Mouse (Mus musculus): ENCODE data around the gene Aqp2. TPM values are rescaled to one million over a fixed set of nuclear protein-coding genes. Genes with fewer than 3 reads are reported as not detected.

The Aqp2 gene
- total and polyA plus RNA-seq, 3 experiments, result 0.11 TPM; not detected in 2

DNA sequence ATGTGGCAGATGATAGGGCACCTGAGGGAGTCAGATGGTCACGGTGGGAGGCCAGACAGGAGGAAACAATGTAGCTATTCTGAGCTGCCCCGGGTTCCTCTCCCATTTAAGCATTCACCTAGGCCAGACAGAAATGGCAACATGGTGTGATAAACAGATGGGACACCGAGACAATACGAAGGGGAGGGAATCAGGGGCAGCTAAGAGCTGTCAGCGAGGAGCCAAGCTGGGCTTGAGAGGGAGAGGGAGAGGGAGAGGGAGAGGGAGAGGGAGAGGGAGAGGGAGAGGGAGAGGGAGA, 22.9 kb downstream of the Aqp2 start:
- DNase-seq (ENCODE audit: low spot score), result no peak
- TF ChIP-seq GATA1 (IDR thresholded peaks at IDR 0.05; ENCODE audit: borderline replicate concordance, low read length) (no peak), TAL1 (conservative IDR thresholded peaks at IDR 0.05; ENCODE audit: low read depth, low read length) (no peak), GATA2 (IDR thresholded peaks at IDR 0.05; ENCODE audit: borderline replicate concordance, low read depth, low read length) (no peak), POLR2AphosphoS5 (IDR thresholded peaks at IDR 0.05; ENCODE audit: insufficient replicate concordance, low read depth, low read length) (no peak), CTCF (IDR thresholded peaks at IDR 0.05; ENCODE audit: low read depth, low read length) (no peak)
- ATAC-seq (ENCODE audit: extremely low read depth, insufficient number of reproducible peaks, low FRiP score, poor library complexity, severe bottlenecking), result no peak
- no peaks in the 10 kb centered on the region for H3K9me3 ChIP-seq (replicated peaks)
- no peak overlapping the region for H3K4me3 ChIP-seq (ENCODE audit: low read depth, low read length)
- H3K27me3 ChIP-seq (ENCODE audit: insufficient read depth, low read length), result peaks cover 76% of the 10 kb centered on the region
- peaks cover 26% of the 10 kb centered on the region for H3K4me1 ChIP-seq (ENCODE audit: insufficient read depth, low read depth, low read length)
- H3K36me3 ChIP-seq (replicated peaks), result no peaks in the 10 kb centered on the region

DNA sequence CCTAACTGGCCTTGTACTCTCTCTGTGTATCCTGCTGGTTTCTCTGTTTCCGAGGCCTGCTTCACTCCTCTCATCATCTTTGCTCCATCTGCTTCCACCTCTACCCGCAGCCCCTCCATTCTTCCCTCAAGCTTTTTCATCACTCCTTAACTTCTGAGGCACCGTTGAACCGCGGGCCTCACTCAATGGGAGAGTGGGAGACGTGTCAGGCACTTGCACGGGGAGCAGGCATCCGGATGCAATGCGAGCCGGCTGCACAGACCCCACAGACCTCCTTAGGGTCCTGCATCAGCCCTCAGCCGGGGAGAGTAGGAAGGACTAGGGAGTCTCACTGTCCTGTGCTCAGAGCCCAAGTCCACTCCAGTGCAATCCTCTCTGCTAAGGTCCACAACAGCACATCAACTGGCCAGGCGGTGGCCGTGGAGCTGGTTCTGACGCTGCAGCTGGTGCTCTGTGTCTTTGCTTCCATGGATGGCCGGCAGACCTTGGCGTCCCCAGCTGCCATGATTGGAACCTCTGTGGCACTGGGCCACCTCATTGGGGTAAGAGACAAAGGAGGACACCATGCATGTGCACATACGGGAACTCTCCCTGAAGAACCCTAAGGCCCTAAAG, 23.5 kb downstream of the Aqp2 start:
- TF ChIP-seq POLR2AphosphoS5 (IDR thresholded peaks at IDR 0.05; ENCODE audit: insufficient replicate concordance, low read depth, low read length), result no peak
- no peak for TF ChIP-seq GATA2 (IDR thresholded peaks at IDR 0.05; ENCODE audit: borderline replicate concordance, low read depth, low read length)
- TF ChIP-seq GATA1 (IDR thresholded peaks at IDR 0.05; ENCODE audit: borderline replicate concordance, low read length), result no peak
- TF ChIP-seq CTCF (IDR thresholded peaks at IDR 0.05; ENCODE audit: low read depth, low read length), result no peak
- TF ChIP-seq TAL1 (conservative IDR thresholded peaks at IDR 0.05; ENCODE audit: low read depth, low read length), result no peak
- Histone ChIP-seq H3K36me3 (replicated peaks) (no peaks in the 10 kb centered on the region), H3K4me1 (ENCODE audit: insufficient read depth, low read depth, low read length) (peaks cover 32% of the 10 kb centered on the region), H3K9me3 (replicated peaks) (no peaks in the 10 kb centered on the region), H3K4me3 (ENCODE audit: low read depth, low read length) (no peak overlapping the region), H3K27me3 (ENCODE audit: insufficient read depth, low read length) (peaks cover 76% of the 10 kb centered on the region)
- no peak for DNase-seq (ENCODE audit: low spot score)
- no peak for ATAC-seq (ENCODE audit: extremely low read depth, insufficient number of reproducible peaks, low FRiP score, poor library complexity, severe bottlenecking)

DNA sequence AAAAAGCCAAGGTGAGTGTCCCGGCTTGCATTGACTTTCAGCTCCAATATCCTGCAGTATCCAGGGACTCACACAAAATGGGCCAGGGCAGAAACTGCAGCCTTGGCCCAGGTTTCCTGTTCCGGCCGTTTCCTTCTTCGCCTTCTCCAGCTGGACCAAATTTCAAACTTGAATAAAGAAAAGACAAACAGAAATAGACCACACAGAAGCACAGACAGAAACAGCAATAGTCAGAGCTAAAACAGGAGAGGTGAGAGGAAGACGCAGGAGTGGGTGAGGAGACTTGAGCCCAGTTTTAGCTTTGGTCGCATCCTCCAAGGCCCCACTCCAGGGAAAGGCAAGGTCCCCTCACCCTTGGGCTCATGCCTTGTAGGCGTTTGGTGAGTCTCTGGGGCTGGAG, 24.4 kb downstream of the Aqp2 start:
- TF ChIP-seq POLR2AphosphoS5 (IDR thresholded peaks at IDR 0.05; ENCODE audit: insufficient replicate concordance, low read depth, low read length) (no peak), TAL1 (conservative IDR thresholded peaks at IDR 0.05; ENCODE audit: low read depth, low read length) (no peak), GATA2 (IDR thresholded peaks at IDR 0.05; ENCODE audit: borderline replicate concordance, low read depth, low read length) (no peak), CTCF (IDR thresholded peaks at IDR 0.05; ENCODE audit: low read depth, low read length) (no peak), GATA1 (IDR thresholded peaks at IDR 0.05; ENCODE audit: borderline replicate concordance, low read length) (no peak)
- Histone ChIP-seq H3K36me3 (replicated peaks) (no peaks in the 10 kb centered on the region), H3K9me3 (replicated peaks) (no peaks in the 10 kb centered on the region), H3K4me3 (ENCODE audit: low read depth, low read length) (no peak overlapping the region), H3K4me1 (ENCODE audit: insufficient read depth, low read depth, low read length) (peaks cover 38% of the 10 kb centered on the region), H3K27me3 (ENCODE audit: insufficient read depth, low read length) (peaks cover 75% of the 10 kb centered on the region)
- DNase-seq (ENCODE audit: low spot score), result no peak
- no peak for ATAC-seq (ENCODE audit: extremely low read depth, insufficient number of reproducible peaks, low FRiP score, poor library complexity, severe bottlenecking)

- no peak for DNase-seq (ENCODE audit: low spot score)
- H3K4me3 ChIP-seq (ENCODE audit: low read depth, low read length), result no peak overlapping the region
- ATAC-seq (ENCODE audit: extremely low read depth, insufficient number of reproducible peaks, low FRiP score, poor library complexity, severe bottlenecking), result no peak
- peaks cover 68% of the 10 kb centered on the region for H3K27me3 ChIP-seq (ENCODE audit: insufficient read depth, low read length)
- TF ChIP-seq GATA2 (IDR thresholded peaks at IDR 0.05; ENCODE audit: borderline replicate concordance, low read depth, low read length) (no peak), CTCF (IDR thresholded peaks at IDR 0.05; ENCODE audit: low read depth, low read length) (no peak), POLR2AphosphoS5 (IDR thresholded peaks at IDR 0.05; ENCODE audit: insufficient replicate concordance, low read depth, low read length) (no peak), TAL1 (conservative IDR thresholded peaks at IDR 0.05; ENCODE audit: low read depth, low read length) (no peak), GATA1 (IDR thresholded peaks at IDR 0.05; ENCODE audit: borderline replicate concordance, low read length) (no peak)
- H3K36me3 ChIP-seq (replicated peaks), result no peaks in the 10 kb centered on the region
- H3K4me1 ChIP-seq (ENCODE audit: insufficient read depth, low read depth, low read length), result peaks cover 37% of the 10 kb centered on the region
- H3K9me3 ChIP-seq (replicated peaks), result no peaks in the 10 kb centered on the region
These were observed 26.7 kb downstream of the Aqp2 start for GRCm38 (mm10) chr15:99605595-99605994.

DNA sequence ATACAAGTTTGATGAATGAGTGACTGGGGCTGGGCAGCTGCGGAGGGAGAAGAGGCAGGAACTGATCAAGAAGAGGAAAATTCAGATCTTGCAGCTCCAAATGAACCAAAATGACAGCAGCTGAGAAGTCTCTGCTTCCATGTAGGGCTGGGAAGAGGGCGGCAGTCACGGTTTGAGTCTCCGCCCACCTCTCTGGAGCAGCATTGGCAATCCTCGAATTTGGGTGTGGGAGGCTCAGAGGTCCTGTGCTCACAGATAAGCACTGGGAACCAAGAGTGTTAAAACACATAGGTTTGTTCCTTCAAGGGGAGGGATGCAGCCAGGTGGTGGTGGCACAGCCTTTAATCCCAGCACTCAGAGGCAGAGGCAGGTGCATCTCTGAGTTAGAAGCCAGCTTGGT, 27.7 kb downstream of the Aqp2 start:
- no peak for DNase-seq (ENCODE audit: low spot score)
- peaks cover 40% of the 10 kb centered on the region for H3K4me1 ChIP-seq (ENCODE audit: insufficient read depth, low read depth, low read length)
- H3K36me3 ChIP-seq (replicated peaks), result no peaks in the 10 kb centered on the region
- no peak overlapping the region; the same call in 1 of the 2 replicates for H3K4me3 ChIP-seq (ENCODE audit: low read depth, low read length)
- H3K27me3 ChIP-seq (ENCODE audit: insufficient read depth, low read length), result peaks cover 68% of the 10 kb centered on the region
- TF ChIP-seq TAL1 (conservative IDR thresholded peaks at IDR 0.05; ENCODE audit: low read depth, low read length) (0 out of 2 replicates have a peak, but pooled peaks have one; percentile 14), GATA1 (IDR thresholded peaks at IDR 0.05; ENCODE audit: borderline replicate concordance, low read length) (no peak)
- no peaks in the 10 kb centered on the region for H3K9me3 ChIP-seq (replicated peaks)
- no peak for ATAC-seq (ENCODE audit: extremely low read depth, insufficient number of reproducible peaks, low FRiP score, poor library complexity, severe bottlenecking)

DNA sequence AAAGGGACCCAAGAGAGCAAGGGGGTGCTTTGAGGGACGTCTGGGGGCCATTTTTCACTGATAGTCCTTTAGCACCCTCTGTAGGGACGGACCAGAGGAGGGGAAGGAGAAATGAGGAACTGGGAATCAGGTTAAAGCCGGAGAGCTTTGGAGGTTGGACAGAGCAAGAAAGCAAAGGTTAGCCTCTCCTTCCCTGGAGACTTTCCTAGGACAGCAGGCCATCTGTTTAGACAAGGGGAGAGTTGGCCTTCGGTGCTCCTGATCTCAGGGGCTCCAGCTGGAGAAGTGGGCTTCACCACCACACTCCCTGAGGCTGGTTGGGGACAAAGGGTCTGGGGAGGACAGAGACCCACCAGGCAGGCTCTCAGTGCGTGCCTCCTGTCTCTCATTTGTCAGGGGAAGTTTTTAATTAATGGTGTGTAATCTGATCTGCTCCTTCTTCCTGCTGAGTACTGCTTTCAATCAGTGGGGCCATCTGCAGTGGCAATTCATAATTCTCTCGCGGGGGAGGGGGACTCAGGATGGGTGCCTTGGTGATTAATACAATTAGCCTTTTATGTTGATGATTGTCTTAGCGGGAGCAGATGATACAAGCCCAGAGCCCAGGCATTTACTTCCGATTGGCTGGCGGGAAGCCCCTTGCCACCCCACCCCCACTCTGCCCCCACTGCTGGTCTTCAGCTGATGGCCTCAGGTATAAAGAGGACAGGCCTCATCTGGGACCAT, 28.7 kb downstream of the Aqp2 start:
- H3K9me3 ChIP-seq (replicated peaks), result peaks cover 2% of the 10 kb centered on the region
- H3K4me3 ChIP-seq (ENCODE audit: low read depth, low read length), result no peak overlapping the region
- H3K27me3 ChIP-seq (ENCODE audit: insufficient read depth, low read length), result peaks cover 67% of the 10 kb centered on the region
- DNase-seq (ENCODE audit: low spot score) (no peak), ATAC-seq (ENCODE audit: extremely low read depth, insufficient number of reproducible peaks, low FRiP score, poor library complexity, severe bottlenecking) (no peak)
- TF ChIP-seq TAL1 (conservative IDR thresholded peaks at IDR 0.05; ENCODE audit: low read depth, low read length) (no peak), GATA1 (IDR thresholded peaks at IDR 0.05; ENCODE audit: borderline replicate concordance, low read length) (no peak), CTCF (IDR thresholded peaks at IDR 0.05; ENCODE audit: low read depth, low read length) (no peak), GATA2 (IDR thresholded peaks at IDR 0.05; ENCODE audit: borderline replicate concordance, low read depth, low read length) (no peak), POLR2AphosphoS5 (IDR thresholded peaks at IDR 0.05; ENCODE audit: insufficient replicate concordance, low read depth, low read length) (no peak)
- H3K36me3 ChIP-seq (replicated peaks), result no peaks in the 10 kb centered on the region
- peaks cover 32% of the 10 kb centered on the region for H3K4me1 ChIP-seq (ENCODE audit: insufficient read depth, low read depth, low read length)

Data from G1E (cell line).